Mouse (Mus musculus) embryo, embryonic 10.5 days (tissue): ENCODE measurements at regions not wholly inside any gene's neighbourhood (a gene's known extent, or its start where the extent isn't known, plus 50 kb on each side); places are given as distances from the start of the nearest gene placed in this dataset.

ENCODE experiments used
- DNase-seq: peaks from one replicate; pipeline ENCODE4 v3.0.0-alpha.2; 2015; ENCODE audit warnings: low spot score

- DNase-seq: peak; percentile 1
Measured at GRCm38 (mm10) chr6:78686351-78686888, 217.7 kb upstream of the Reg3g start.

GRCm38 (mm10) chr6:78650695-78651094 lies 182.0 kb upstream of the Reg3g start:
- no peak for DNase-seq
